Mouse (Mus musculus) small intestine, adult 2 months (tissue): Measurements from ENCODE around the gene Alyref.

Source experiments
- CTCF ChIP-seq: fragments of 200-500 bp; IDR thresholded peaks from 2 replicates; pipeline ENCODE4 v1.5.1; 2012; ENCODE audit warnings: low read depth, mild to moderate bottlenecking, control low read depth, inconsistent platforms, low read length, moderate library complexity, mixed read lengths; ENCODE audit not compliant: insufficient replicate concordance, insufficient read length; ENCODE audit errors: extremely low read depth
- POLR2A ChIP-seq: fragments of 200-500 bp; IDR thresholded peaks from 2 replicates; pipeline ENCODE4 v1.6.1; 2012; ENCODE audit warnings: low read depth, mild to moderate bottlenecking, control low read depth, inconsistent platforms, low read length, moderate library complexity

DNA sequence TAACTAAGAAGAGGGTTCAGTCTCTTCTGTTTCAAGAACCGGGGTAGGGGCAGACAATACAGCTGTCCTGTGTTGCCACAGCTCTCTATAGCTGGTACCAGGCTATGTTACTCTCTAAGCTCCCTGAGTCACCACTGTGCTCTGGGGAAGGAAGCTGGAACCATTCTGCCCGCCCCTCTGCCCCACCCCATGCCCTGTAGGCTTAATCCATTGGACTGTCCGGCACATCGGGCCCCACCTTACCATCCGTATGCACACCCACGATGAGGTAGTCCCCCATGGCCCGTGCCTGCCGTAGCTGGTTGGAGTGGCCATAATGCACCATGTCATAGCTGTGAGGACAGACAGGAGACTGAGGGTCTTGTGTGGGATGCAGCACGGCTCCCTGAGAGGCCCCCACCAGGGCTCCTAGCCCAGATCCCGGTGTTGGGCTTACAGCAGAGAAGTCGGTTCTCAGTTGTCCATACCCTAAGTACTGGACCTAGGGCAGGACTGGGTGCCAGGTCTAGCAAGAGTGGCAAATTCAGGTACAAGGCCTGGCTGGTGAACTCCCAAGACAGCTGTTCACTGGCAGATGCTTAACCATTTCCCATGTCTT, 17.5 kb upstream of the Alyref start:
- TF ChIP-seq CTCF: no peak
- peak; percentile 23; the same call in 1 of the 2 replicates for TF ChIP-seq POLR2A
